In the genomic region with DNA sequence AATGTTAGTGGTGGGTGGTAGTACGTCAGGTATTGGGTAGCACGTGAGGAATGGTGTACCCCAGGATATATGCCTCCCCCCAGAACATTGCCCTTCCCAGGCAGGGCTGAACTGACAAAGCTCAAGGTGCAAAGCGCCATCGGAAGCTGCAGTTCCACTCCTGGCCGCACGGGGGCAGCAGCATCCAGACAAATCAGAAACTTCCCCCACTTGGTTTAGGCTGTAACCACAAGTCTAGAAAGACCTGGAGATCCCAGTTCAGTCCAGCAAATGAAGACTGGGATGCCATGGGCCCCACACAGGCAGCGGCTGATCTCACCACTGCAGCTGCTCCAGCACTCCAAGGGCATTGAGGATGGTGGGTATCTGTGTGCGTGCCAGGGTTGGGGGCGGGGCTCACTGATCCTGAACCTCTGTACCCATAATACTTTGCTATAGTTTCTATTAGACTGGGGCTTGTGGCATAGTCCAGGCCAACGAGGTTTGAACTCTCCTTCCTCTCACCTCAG, we compare ENCODE assay signal across 7 mouse cellular contexts. TPM values are rescaled to one million over a fixed set of nuclear protein-coding genes. Genes with fewer than 3 reads are reported as not detected.
DNase-seq lines count a peak whose midpoint lies in the region; ATAC-seq and TF ChIP-seq lines count a peak whose summit lies in the region.

No protein-coding gene starts in this region.

- H3K27ac ChIP-seq in gastrocnemius, adult 2 months: peak overlapping the region; percentile 64
- no peak overlapping the region for H3K27ac ChIP-seq in hindbrain, embryonic 16.5 days (ENCODE audit: low read depth, low read length)

- peaks cover 3% of the 10 kb centered on the region; the same call in 1 of the 2 replicates for H3K4me1 ChIP-seq in hindbrain, embryonic 16.5 days (ENCODE audit: control insufficient read depth, insufficient read depth, low read depth, low read length)

- peaks cover 12% of the 10 kb centered on the region for H3K36me3 ChIP-seq in hindbrain, embryonic 16.5 days (ENCODE audit: control insufficient read depth, insufficient read depth, low read length)

- H3K4me2 ChIP-seq in hindbrain, embryonic 16.5 days (ENCODE audit: low read length): no peak overlapping the region; the same call in 1 of the 2 replicates

- peak; percentile 66 for DNase-seq in adipocyte (ENCODE audit: low spot score)
- DNase-seq in cerebellum, postnatal 4 days (ENCODE audit: low spot score in 2 of 2): peak; percentile 87 to 92
- DNase-seq in gastrocnemius, adult 2 months: peak; percentile 80
- peak; percentile 75 to 91 for DNase-seq in left cerebral cortex, adult 8-10 months (ENCODE audit: low spot score in 2 of 2)
- DNase-seq in right cerebral cortex, postnatal 4 days: peak; percentile 85

- ATAC-seq in hindbrain, embryonic 16.5 days: peak; percentile 57
- peak; percentile 60 for ATAC-seq in megakaryocyte-erythroid progenitor cell, adult 5-6 weeks (replicated peaks; ENCODE audit: low FRiP score, low TSS enrichment, poor library complexity, severe bottlenecking)

- H3K4me3 ChIP-seq in gastrocnemius, adult 2 months: peak overlapping the region; percentile 49
- H3K4me3 ChIP-seq in hindbrain, embryonic 16.5 days (ENCODE audit: low read length): no peak overlapping the region

- intact Hi-C loops in gastrocnemius, adult 2 months (cut with DNase I): loop anchor here (1.0 kb wide), 1 partner anchor 101 kb away; no protein-coding TSS in a partner anchor

- peak; percentile 99 for TF ChIP-seq CTCF in gastrocnemius, adult 2 months (IDR thresholded peaks at IDR 0.05)

- WGBS in hindbrain, embryonic 16.5 days: 10% methylated on average over 10 of the region's 10 CpGs

- H3K9ac ChIP-seq in hindbrain, embryonic 16.5 days (ENCODE audit: low read depth, low read length): no peak overlapping the region; the same call in 1 of the 2 replicates

- H3K9me3 ChIP-seq in hindbrain, embryonic 16.5 days (ENCODE audit: control insufficient read depth, low read length): no peaks in the 10 kb centered on the region

- H3K27me3 ChIP-seq in hindbrain, embryonic 16.5 days (replicated peaks; ENCODE audit: control insufficient read depth, insufficient read depth, low read length): no peaks in the 10 kb centered on the region

RNA-seq across cellular contexts. Expression of gene Ctrc, which starts 11.3 kb away (rescaled TPM):
- total RNA-seq in gastrocnemius, adult 2 months (2021): not detected
- not detected in 2 replicates for polyA plus RNA-seq in hindbrain, embryonic 16.5 days (2015; fragmentation: Nextera tagmentation; extraction: Ambion mirVana)
- not detected for total RNA-seq in left cerebral cortex, adult 8-10 months (2022)
- not detected in 2 replicates for total RNA-seq in megakaryocyte-erythroid progenitor cell, adult 5-6 weeks (2014; fragmentation: Nextera tagmentation)
- not detected in 2 replicates for total RNA-seq in megakaryocyte-erythroid progenitor cell, adult 5-6 weeks (2017)

RNA-seq across cellular contexts. Expression of gene Efhd2, which starts 17.2 kb away (rescaled TPM):
- 1 to 10 TPM; 5.2 to 6.1 TPM for total RNA-seq in gastrocnemius, adult 2 months (2021)
- polyA plus RNA-seq in hindbrain, embryonic 16.5 days (2015; fragmentation: Nextera tagmentation; extraction: Ambion mirVana): 77.6 and 78.6 TPM in 2 replicates
- 100 to 1,000 TPM; 257 to 276 (median 261) TPM for total RNA-seq in left cerebral cortex, adult 8-10 months (2022)
- total RNA-seq in megakaryocyte-erythroid progenitor cell, adult 5-6 weeks (2014; fragmentation: Nextera tagmentation): 22.7 and 43.7 TPM in 2 replicates
- 31.2 and 36.4 TPM in 2 replicates for total RNA-seq in megakaryocyte-erythroid progenitor cell, adult 5-6 weeks (2017)

RNA-seq across cellular contexts. Expression of gene Cela2a, which starts 31.5 kb away (rescaled TPM):
- total RNA-seq in gastrocnemius, adult 2 months (2021): not detected
- polyA plus RNA-seq in hindbrain, embryonic 16.5 days (2015; fragmentation: Nextera tagmentation; extraction: Ambion mirVana): not detected in 2 replicates
- total RNA-seq in left cerebral cortex, adult 8-10 months (2022): not detected
- not detected in 2 replicates for total RNA-seq in megakaryocyte-erythroid progenitor cell, adult 5-6 weeks (2014; fragmentation: Nextera tagmentation)
- total RNA-seq in megakaryocyte-erythroid progenitor cell, adult 5-6 weeks (2017): not detected in 2 replicates

Comparison
In these comparisons a context has a peak if more than half of its experiments do, and no peak if none do; other contexts are left out.
1. RNA of gene Efhd2, which starts 17.2 kb away (total RNA-seq): 257 to 276 TPM in left cerebral cortex, adult 8-10 months; 22.7 to 43.7 TPM in megakaryocyte-erythroid progenitor cell, adult 5-6 weeks and 5.2 to 6.1 TPM in gastrocnemius, adult 2 months; every median in the first group is over 4 times any median in the second.
2. Peak in every context shown above with its lines, with median percentiles within 50 percentile points of each other: DNase-seq.